Mouse (Mus musculus) brain, adult 2 months (tissue): ENCODE results near the gene Lrrc74b.

ENCODE experiments used
- DNase-seq: peaks from one replicate; pipeline ENCODE4 v3.0.0; 2011; ENCODE audit warnings: low read depth, low spot score

Gene Lrrc74b

GRCm38 (mm10) chr16:17499249-17499883, 61.7 kb downstream of the Lrrc74b start:
- DNase-seq = no peak

GRCm38 (mm10) chr16:17496499-17497305, 64.3 kb downstream of the Lrrc74b start:
- peak; percentile 95 for DNase-seq
